In genomic region chr2:122762991-122763390, GRCm38 (mm10) we compare ENCODE assay signal across 13 mouse cellular contexts.
"Had no signal": no experiment of that assay in that cellular context is flagged by ENCODE, and none has a peak within 500 bp of the region (broad histone marks: within the 10 kb centered on the region; RNA-seq: fewer than 3 reads in every experiment).

No protein-coding gene starts in this region.

- ATAC-seq: liver, postnatal 0 days; lung, postnatal 0 days had no signal

- H3K27ac ChIP-seq: left cerebral cortex, adult 2 months; liver, embryonic 14.5 days had no signal

- H3K4me3 ChIP-seq: left cerebral cortex, adult 2 months had no signal

- H3K9ac ChIP-seq: liver, embryonic 14.5 days; liver, postnatal 0 days; lung, embryonic 14.5 days had no signal

- DNase-seq: kidney, adult 2 months; kidney, postnatal 25 days; layer of hippocampus, postnatal 36 days; liver, postnatal 0 days; lung, embryonic 14.5 days; lung, postnatal 36 days; midbrain, embryonic 14.5 days; thymus, adult 18-20 months; thymus, postnatal 36 days had no signal

- H3K4me2 ChIP-seq: lung, embryonic 14.5 days; midbrain, embryonic 11.5 days had no signal
